Mouse (Mus musculus) brain, adult 2 months (tissue): ENCODE data around the gene Mcat.
A peak's percentile ranks its signal among the peaks of the same experiment; 100 is the strongest.

Experiments used
- DNase-seq: peaks from one replicate; pipeline ENCODE4 v3.0.0; 2011; ENCODE audit warnings: low read depth, low spot score

Gene Mcat

DNA sequence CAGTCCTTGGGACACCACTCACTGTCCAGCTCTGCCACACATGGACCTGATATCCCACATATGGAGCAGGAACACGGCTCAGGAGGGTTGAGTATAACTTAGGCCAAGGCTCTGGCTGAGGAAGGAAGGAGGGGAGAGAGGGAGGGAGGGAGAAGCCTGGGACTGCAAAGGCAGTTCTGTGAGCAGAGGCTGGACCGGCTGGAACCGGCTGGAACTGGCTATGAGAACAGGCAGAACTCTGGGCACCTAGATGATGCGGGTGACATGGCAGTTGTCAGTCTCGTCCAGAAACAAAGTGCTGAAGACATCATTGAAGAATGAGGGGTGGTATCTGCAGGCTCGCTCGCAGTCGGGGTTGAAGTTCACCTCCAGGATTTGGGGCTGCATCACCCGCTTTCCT is 13.1 kb upstream of the Mcat start:
- DNase-seq: no peak

GRCm38 (mm10) chr15:83575543-83575942 is 12.0 kb upstream of the Mcat start:
- DNase-seq: no peak

DNA sequence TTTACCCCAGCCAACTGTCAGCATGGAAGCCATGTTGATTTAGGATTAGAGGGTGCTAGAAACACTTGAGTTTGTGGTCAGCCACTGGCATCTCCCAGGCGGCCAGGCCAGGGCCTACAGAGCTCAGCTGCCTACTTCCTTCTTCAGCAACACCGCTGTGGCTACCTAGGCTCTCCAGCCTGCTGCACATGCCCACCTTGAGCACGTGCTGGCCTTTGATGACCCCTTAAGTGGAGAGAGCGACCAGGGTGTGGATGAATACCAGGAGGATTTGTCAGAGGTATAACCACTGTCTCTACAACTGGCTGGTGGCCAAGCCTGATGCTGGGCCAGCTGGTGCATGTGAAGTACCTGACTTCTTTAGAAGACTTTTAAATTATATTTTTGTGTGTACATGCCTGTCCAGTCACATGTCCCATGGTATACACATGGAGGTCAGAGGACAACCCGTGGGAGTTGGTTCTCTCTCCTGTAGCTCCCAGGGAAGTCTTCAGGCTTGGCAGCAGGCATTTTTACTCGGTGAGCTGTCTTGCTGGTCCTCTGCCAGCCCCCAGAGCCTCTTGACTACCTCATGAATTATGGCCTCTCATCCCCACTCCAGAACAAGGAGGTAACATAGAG is 11.3 kb upstream of the Mcat start:
- DNase-seq: no peak

DNA sequence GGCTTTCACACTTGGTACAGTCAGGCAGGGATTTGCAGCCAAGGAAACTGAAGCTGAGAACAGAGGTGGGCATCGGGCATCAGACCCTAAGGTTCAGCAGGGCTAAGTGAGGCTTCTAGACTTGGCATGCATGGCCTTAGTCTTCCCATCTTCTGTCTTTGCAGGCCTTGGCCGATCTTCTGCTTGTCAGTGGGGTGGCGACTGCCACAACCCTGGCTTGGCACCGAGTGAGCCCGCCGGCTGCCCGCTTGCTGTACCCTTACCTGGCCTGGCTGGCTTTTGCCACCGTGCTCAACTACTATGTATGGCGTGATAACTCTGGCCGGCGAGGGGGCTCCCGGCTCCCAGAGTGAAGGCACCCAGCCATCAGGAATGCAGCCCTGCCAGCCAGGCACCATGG is 10.0 kb upstream of the Mcat start:
- DNase-seq: no peak

DNA sequence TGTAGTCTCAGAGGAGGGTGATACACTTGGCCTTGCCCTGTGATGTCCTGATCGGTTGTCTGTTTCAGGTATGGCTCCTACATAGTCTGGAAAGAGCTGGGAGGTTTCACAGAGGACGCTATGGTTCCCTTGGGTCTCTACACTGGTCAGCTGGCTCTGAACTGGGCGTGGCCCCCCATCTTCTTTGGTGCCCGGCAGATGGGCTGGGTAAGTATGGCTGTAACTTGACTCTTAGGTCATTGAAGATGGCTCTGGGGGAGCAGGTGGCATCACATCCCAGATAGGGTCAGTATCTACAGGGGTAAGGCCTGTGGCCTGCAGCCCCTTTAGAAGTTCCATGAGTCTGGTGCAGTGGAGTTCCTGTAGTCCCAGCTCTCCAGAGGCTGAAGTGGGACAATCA is 8.5 kb upstream of the Mcat start:
- no peak for DNase-seq

DNA sequence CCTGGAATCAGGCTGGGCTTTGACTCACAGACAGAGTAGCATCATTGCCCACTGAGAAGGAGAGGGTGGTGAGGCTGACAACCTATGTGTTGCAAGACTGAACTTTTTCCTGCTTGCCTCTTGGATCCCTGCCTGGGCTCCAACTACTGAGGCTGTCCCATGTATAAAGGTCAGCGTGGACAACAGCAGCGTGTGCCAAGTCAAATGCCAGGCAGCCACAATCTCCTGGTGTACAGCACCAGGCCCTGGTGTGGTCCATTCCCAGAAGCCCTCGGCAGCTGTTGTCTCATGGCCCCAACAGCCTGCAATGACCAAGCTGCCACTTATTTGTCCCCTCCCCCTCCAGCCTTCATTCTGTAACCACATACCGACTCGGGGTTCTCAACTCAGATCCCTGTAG is 8.0 kb upstream of the Mcat start:
- DNase-seq: no peak

DNA sequence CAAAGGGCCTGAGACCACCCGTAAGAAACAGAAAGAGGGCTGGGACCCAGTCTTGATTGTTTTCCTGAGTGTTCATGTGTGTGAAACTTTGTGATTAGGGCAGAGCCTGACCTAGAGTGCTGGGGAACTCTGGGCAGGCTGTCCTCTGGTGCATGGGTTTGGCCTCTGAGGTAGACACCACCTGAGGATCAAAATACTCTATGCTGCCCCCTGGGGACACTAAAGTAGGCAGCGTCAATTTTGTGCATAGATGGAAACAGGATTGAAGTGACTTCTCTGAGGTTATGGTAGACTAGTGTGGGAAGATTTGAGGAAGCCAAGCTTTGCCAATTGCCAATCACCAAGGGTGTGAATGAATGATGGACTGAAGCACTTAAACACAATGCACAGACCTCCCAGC is 7.1 kb upstream of the Mcat start:
- DNase-seq: no peak

- DNase-seq: no peak
These were observed 6.1 kb upstream of the Mcat start for GRCm38 (mm10) chr15:83569682-83570081.

DNA sequence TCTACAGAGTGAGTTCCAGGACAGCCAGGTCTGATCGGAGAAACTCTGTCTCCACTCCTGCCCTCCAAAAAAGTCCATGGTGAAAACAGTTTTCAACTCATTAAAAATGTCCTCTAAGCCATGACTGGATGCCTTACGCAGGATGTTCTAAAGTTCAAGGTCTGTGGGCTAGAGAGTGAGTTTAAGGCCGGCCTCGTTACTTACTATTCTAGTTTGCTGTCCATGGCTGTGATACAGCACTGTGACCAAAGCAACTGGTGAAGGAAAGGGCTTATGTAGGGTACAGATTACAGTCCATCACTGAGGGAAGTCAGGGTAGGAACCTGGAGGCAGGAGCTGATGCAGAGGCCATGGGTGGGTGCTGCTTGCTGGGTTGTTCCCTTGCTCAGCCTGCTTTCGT is 5.0 kb upstream of the Mcat start:
- DNase-seq: no peak

GRCm38 (mm10) chr15:83567728-83568127 is 4.1 kb upstream of the Mcat start:
- DNase-seq: no peak

- DNase-seq: no peak
These were observed 2.4 kb upstream of the Mcat start for GRCm38 (mm10) chr15:83566006-83566405.

DNA sequence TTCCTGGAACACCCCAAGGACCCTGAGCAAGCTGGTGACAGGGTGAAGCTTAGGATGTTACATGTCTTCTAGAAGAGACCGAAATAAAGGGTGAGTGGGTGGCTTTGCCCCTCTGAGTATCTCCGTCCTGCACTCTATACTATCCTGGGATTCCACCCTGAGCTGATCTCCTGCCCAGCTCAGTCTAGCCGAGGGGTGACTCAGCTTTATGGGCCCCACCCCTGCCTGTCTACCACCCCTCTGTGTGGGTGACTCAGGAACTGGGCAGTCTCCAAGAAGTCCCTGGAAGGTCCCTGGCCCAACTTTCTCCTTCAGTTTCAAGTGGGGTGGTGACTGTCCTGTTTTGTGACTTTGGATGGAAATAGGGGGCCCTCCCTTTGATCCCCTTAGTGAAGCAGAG is 1.8 kb upstream of the Mcat start:
- DNase-seq: no peak

DNA sequence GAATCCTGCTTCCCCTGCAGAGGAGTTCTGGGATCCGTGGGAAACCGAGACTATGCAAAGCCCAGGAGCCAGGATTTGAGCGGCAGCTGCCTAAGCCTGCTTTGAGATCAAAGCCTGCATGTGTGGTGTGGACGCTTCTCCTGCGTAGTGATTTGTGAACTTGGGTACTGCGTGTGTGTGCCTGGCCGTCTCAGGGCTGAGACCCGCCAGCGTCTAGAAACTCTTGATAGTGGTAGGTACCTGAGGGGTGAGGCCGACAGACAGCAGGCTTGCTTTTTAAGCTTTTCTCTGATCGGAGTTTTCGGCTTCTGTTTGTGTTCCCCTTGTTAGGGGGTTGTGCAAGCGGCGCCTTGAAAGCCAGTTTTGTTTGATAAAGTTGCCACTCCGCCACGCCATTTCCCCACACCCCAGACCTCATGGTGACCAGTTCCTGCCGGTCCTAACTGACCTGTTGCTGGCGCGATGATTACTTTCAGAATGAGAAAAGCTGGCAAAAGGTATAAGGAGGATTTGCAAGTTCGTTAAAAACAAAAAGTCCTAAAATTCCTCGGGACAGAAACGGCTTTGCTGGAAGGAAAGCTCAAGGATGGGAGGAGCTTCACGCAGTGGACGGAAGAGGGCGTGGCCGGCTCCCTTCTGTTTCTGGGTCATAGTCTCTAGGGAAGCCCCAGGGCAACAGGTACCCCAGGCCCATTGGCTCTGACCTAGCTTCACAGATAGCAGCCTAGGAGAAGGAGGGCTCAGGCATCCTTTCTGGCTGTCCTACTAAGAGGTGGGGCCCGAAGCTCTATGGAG is 467 bp upstream of the Mcat start:
- no peak for DNase-seq

DNA sequence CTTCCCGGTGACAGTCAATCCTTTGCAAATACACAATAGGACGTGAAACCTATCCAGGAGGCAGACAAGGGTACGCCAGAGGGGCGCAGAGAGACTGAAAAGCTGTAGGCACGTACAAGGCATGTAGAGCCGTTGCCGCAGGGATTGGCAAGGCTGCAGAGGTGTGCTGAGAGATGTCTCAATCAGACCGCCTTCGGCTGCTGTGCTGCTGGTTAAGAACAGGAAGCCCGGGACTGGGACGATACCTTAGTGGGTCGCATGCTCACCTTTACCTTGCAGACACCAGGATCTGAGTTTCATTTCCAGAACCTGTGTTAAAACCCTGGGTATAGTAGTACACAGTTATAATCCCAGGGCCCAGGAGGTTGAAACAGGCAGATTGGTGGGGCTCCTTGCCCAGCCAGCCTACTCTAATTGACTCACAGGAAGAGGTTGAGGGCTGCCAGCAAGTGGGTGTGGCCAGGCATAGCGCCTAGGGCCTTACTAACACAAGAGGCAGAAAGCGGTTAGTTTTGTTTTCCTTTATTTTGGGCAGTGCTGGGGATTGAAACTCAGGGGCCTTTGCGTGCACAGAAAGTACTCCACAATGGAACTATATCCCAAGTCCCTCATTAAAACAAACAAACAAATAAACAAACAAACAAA is 839 bp downstream of the Mcat start:
- DNase-seq: peak; percentile 77

DNA sequence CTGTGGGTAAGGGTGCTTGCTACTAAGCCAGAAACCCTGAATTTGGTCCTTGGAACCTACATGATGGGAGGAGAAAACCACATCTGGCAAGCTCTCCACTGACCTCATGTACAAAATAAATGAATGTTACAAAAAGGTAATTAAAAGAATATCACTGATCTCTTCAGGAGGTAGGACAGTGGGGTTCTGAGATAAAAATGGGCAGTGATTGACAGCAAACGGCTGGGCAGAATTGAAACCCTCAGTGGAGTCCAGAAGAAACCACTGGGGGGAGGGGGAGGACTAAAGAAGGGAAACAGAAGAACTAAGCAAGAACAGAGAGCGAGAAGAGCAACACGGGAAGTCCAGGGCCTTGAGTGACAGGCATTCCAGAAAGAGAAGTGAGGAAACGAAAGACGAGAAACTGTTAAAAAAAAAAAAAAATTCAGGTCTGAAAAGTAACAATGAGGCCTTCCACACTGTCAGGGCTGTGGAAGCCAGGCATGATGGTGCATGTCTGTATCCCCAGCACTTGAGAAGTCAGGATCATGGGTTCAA is 2.6 kb downstream of the Mcat start:
- no peak for DNase-seq

- DNase-seq: peak; percentile 92
These were observed 8.2 kb downstream of the Mcat start for GRCm38 (mm10) chr15:83555161-83555974.

DNA sequence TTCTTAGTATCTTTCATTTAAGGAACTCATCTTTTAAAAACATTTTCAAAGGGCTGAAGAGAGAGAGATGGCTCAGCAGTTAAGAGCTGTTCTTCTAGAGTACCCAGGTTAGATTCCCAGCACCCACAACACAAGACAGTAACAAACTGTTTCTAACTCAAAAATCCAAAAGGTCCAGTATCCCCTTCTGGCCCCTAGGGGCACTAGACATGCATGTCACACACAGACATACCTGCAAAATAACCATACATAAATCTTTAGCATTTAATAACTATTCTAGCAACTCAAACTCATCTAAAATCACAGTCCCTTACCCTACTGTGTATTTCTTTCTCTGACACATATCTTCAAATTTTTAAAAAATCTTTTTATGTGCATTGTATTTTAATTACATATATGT is 9.8 kb downstream of the Mcat start:
- DNase-seq: no peak

DNA sequence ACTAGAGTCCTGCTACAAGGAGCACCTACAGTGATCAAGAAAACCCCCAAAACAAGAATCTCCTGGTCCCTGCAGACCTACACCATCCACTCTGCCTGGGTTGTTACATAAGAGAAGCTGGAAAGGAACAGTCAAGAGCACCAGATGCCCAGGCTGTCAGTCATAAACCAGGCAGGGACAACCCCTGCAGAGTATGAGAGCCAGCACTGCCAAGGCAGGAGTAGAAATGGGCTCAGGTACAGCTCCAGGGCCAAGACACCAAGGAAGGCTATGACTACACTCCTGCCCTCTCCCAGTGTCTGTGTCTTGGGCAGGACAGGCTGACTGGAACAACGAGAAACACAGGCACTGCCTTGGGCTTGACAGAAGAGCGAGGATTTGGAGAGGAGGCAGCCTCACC is 13.4 kb downstream of the Mcat start:
- peak; percentile 15 for DNase-seq

DNA sequence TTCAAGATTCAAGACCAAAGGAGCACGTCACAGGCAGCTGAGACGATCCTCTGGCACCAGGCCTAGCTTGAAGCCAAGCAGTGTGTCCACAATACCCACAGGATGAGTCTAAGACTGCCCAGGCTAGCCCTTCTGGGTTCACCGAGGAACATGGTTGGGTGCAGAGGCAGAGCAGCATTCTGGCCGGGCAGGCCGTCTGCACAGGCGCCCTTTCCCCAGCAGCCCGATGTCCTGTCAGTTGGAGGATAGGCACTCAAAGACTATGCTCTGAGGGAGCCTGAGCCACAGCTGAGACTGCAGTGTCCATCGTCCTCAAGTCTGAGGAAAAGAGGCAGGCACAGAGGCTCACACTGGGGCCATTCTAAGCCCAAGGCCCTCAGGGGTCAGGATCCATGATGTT is 16.4 kb downstream of the Mcat start:
- no peak for DNase-seq

DNA sequence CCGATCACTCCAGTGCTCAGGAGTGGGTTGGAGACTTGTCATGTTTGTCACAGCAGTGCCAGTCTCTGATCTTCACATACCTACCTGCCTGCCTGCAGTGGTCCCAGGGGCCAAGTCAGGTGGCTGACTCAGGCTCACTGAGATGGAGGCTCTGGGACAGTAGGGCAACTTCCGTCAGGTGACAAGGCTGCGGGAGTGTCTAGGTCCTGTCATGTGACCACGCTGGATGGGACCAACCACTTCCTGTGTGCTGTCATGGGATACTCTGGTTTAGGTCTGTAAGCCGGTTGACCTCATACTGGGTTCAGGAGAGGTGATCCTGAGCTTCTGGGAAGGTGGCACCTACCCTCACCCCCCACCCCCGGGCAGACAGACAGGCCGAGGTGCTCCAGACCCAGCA is 17.6 kb downstream of the Mcat start:
- no peak for DNase-seq

DNA sequence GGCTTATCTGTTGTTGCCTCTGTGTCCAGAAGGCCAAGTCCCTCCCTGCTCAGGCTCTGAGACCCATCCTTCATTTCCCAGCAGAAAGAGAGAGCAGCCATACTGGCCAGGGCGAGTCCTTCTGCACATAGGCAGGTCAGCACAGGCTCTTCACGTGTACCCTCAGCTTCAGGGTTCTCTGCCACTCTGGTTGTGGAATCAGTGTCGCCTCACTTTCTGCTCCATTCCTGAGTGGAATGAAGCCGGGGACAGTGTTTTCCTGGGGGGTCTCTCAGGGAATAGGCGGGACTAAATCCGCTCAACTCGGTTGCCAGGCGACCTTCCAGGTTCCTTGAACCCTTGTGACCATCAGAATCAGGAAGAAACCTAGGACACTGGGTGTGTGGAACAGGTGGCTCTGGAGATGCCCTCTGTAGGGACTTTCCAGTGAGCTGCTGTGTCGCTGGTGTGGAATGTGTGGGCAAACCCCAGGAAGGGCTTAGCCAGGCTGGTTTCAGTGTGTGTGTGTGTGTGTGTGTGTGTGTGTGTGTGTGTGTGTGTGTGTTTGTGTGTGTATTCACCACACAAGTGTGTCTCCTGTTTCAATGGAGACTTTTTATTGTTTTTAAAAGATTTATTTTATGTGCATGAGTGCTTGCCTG is 21.8 kb downstream of the Mcat start:
- DNase-seq: no peak
